Mouse (Mus musculus) heart, postnatal 0 days (tissue): Measurements from ENCODE around the gene Col11a2.

Experiments used
- CTCF ChIP-seq: IDR thresholded peaks from 2 replicates; pipeline ENCODE4 v1.5.1; 2016; ENCODE audit warnings: antibody characterized with exemption, control low read depth, low read depth
- EP300 ChIP-seq: IDR thresholded peaks from 2 replicates; pipeline ENCODE4 v1.6.1; 2016; ENCODE audit warnings: antibody characterized with exemption, low read depth

DNA sequence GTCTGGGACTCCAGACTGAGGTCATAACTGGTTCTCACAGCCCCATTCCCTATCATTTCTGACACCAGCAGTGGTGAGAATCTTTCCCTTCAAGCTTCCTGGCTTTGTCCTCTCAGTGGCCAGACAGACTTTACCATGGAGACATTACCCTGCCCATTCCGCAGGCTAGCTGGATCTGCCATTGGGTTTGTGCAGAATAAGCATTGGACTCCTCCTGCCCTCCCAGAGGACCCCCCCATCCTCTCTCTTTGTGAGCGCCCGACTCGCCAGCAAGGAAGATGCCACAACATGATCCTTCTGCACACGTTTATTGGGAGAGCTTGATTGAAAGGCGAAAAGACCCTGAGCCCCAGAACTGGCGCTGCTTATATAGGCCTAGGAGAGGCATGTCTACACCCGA, 25.8 kb upstream of the Col11a2 start:
- TF ChIP-seq CTCF (no peak), EP300 (no peak)
